Mouse (Mus musculus) small intestine, adult 2 months (tissue): ENCODE data around the gene Tet2.

Source experiments
- CTCF ChIP-seq: fragments of 200-500 bp; IDR thresholded peaks from 2 replicates; pipeline ENCODE4 v1.5.1; 2012; ENCODE audit warnings: low read depth, mild to moderate bottlenecking, control low read depth, inconsistent platforms, low read length, moderate library complexity, mixed read lengths; ENCODE audit not compliant: insufficient replicate concordance, insufficient read length; ENCODE audit errors: extremely low read depth
- POLR2A ChIP-seq: fragments of 200-500 bp; IDR thresholded peaks from 2 replicates; pipeline ENCODE4 v1.6.1; 2012; ENCODE audit warnings: low read depth, mild to moderate bottlenecking, control low read depth, inconsistent platforms, low read length, moderate library complexity

DNA sequence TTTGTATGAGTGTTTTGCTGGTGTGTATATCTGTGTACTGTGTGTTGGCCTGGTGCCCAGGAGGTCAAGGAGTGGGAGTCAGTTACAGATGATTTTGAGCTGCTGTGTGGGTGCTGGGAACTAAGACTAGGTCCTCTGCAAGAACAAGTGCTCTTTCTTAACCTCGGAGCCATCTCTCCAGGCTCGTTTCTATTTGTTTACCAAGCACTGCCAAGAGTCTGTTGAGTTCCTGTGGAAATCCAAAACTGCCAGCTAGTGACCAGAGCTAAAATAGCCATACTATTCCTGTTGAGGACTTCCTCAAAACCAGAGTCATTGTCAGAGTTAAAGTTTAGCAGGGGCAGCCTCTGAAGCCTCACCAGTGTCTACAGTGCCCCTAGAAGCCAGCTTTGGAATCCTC is 1.9 kb upstream of the Tet2 start:
- TF ChIP-seq CTCF (no peak), POLR2A (no peak)
